Mouse (Mus musculus): ENCODE results near the gene Crebl2.

Crebl2 gene

DNA sequence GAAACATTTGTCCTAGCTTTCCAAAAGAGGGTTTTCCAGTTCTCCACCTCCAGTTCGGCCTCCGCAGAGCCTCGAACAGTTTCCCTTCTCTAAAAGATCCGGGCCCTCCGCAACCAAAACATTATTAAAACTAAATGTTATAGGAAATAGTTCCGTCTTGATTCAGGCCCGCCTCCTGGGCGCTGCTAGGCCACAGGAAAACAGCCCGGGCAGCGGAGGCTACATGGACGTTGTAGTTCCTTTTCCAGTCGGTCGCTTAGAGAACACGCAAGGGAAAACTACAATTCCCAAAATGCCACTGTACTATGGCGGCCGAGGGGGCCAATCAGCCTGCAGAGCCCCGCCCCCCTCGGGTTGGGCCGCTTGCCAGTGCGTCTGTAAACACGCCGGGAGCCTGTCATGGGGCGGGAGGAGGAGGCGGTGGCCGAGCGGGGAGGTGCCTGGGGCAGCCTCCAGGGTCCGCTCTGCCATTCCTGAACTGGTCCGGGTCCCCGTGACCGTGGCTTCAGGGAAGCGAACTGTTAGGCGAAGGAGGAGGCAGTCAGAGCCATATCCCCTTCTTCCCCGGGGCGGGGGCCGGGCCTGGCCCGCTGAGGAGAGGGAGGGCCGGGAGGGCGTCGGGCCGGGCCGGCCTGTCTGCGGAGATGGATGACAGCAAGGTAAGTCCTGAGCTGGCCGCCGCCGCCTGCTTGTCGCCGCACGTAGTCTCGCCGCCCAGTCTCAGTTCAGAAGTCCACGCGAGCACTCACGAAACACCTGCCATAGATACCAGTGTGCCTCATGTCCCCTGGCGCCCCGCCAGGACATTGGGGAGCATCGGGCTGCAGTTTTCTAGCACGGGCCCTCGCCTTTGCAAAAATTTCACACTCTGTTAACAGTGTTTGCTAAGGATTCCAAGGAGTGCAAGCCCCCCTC is at the start of gene Crebl2:
Crebl2 (plus strand) TSS at position 369 of the 915 bp plus-strand sequence.
- DNase-seq (ENCODE audit: low spot score): peak; percentile 99

GRCm38 (mm10) chr6:134781494-134781913 is 48.5 kb upstream of the Crebl2 start:
- DNase-seq (ENCODE audit: low spot score): no peak

GRCm38 (mm10) chr6:134782900-134783299 is 47.1 kb upstream of the Crebl2 start:
- no peak for DNase-seq (ENCODE audit: low spot score)

DNA sequence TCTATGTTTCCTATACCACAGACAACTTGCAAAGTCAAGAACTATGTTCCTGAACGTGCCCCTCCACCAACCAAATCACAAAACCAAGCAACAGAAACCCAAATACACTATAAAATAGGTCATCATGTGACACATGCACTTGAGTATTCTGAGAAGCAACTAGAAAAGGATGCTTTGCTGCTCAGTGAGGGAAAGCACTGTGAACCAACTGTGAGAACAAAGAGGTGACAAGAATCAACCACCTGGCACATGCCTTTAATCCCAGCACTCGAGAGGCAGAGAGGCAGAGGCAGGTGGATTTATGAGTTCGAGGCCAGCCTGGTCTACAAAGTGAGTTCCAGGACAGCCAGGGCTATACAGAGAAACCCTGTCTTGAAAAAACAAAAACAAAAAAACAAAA is 43.5 kb upstream of the Crebl2 start:
- no peak for DNase-seq (ENCODE audit: low spot score)

GRCm38 (mm10) chr6:134789100-134789499 is 40.9 kb upstream of the Crebl2 start:
- DNase-seq (ENCODE audit: low spot score): no peak

DNA sequence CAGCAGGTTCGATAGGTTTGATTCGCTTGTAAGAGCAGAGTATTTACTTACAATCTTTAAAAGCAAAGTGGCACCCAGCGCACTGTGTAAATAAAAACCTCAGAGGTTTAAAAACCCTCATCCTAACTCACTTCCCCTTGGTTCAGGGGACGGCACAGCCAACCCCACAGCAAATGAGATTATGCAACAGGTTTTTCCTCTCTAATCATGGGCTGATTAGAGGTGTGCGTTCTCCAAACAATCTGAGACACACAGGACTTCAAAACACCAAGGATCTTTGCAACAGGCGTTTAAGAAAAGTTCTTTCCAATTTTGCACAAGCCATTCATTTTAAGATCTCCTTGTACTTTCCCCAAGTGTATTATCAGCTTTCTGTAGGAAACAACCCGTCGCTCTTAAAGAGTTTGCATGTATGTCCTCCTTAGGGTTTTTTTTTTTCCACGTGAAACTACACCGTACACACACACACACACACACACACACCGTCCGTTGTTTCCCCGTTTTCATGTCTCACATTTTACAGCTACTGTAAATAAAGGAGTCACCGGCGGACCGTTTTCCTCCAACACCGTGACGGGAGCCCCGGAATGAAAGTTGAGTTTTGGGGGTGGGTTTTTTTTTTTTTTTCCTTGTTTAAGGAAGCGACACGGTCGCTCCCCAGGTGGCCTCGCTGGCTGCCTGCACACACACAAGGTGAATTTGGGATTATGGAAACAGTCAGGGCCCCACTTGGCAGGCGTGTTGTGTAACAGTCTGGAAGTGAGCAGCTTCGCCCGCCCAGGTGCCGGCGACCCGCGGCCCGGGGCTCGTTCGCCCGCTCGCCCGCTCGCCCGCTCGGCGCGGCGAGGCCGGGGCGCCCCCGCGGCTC is 38.5 kb upstream of the Crebl2 start:
- DNase-seq (ENCODE audit: low spot score): no peak

GRCm38 (mm10) chr6:134792141-134793045 is 37.6 kb upstream of the Crebl2 start, which contains the start of gene Dusp16:
TSS of gene Dusp16 (minus strand) at chr6:134792625.
- peak; percentile 50 for DNase-seq (ENCODE audit: low spot score)

DNA sequence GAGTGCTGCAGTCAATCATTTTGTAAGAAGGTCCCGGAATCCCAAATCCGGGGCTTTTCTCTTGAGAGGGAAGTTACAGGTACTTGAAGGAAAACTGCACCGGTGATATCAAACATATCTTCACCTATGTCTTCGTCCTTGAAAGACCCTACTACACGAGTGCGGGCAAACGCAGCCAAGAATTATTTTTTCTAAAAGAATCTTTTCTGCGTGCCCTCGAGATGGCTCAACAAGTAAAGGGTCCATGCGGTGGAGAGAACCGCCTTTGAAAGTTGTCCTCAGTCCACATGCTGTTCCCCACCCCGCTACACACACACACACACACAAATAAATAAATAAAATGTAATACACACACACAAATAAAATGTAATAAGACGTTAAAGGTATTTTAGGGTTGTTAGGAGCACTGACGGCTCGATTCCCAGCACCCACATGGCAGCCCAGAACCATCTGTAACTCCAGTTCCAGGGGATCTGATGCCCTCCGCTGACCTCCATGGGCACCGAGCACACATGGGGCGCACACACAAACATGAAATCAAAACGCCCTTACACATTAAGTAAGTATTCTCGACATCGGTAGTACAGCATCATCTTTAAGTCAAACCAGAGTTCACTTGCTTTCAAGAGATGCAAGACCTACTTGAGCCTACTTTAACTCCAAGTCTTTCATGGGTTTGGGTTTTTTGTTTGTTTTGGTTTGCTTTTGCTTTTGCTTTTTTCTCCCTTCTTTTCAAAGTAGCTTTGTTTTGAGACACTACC is 36.7 kb upstream of the Crebl2 start:
- no peak for DNase-seq (ENCODE audit: low spot score)

- peak; percentile 44 for DNase-seq (ENCODE audit: low spot score)
Observed at GRCm38 (mm10) chr6:134793911-134794520, 35.9 kb upstream of the Crebl2 start.

DNA sequence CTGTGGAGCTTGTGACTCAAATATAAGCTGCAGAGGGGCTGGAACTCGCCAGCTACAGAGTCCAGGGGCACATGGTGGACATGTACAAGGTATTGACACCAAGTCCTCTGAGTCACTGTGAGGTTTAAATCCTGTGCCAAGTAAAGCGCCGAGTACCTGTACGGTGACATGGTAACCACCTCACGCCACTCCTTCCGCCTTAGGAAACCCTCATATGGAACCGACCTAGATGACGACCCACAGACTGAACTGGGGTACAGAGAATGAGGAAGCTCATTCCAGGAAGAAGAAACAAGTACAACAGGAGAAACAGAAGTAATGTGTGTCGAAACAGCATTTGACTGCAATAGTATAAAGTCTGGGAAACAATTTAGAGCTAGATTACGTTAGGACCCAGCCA is 33.7 kb upstream of the Crebl2 start:
- DNase-seq (ENCODE audit: low spot score): no peak

DNA sequence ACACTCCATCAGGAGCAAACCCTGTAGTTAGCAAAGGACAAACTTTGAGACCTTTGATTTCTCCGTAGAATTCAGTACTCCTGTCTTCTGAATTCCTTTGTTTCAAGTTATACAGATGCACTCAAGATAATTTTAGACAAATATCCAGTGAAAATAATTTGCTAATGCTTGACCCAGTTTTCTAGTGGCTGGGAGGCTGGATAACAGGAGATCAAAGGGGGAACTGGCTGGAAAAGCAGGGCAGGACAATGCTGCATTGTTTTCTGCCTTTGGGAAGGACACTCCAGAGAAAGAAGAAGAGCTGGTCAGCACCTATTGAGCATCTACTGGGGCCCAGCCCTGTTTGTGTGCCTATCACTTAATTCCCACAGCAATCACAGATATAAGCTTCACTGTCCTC is 28.5 kb upstream of the Crebl2 start:
- DNase-seq (ENCODE audit: low spot score): no peak

- no peak for DNase-seq (ENCODE audit: low spot score)
Observed at GRCm38 (mm10) chr6:134802641-134803043, 27.3 kb upstream of the Crebl2 start.

DNA sequence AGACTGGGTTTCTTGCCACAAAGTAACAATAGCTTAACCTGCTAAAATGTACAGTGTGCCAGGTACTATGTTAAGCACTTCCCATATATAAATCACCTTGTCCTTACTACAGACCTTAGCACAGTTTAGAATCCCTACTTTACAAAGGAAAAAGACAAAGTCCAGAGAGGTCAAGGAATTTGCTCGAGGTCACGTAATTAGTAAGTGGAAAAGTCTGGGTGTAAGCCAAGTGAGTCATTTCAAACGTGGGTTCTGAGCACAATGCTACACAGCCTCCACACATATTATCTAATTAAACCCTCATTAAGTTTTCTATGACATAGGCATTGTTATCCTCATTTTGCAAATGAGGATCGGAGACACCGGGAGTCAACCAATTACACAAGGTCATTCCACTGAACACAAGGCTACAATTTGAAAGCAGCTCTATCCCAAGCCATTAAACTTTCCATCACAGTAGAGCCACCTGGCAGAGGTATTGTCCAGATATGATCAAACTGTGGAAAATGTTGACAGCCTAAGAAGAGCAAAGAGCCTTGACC is 25.1 kb upstream of the Crebl2 start:
- DNase-seq (ENCODE audit: low spot score): no peak

GRCm38 (mm10) chr6:134806130-134806529 is 23.8 kb upstream of the Crebl2 start:
- DNase-seq (ENCODE audit: low spot score): no peak

DNA sequence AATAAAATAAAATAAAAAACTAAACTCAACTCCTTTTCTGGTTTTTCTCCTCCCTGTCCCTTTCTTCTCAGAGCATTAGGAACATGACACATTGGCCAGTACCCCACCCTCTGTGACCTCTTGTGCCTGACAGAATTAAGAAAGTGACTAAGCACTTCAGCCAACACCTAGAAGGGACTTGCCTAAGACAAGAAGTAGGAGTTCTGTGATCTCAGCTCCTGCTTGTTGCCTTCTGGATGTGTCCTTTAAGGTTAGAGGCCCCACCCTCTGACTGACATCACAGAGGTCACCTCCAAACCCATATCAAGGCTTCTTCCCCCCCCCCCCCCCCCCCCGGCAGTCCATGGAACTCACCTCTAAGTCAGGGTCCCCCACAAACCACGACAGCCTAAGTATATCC is 22.9 kb upstream of the Crebl2 start:
- DNase-seq (ENCODE audit: low spot score): no peak

DNA sequence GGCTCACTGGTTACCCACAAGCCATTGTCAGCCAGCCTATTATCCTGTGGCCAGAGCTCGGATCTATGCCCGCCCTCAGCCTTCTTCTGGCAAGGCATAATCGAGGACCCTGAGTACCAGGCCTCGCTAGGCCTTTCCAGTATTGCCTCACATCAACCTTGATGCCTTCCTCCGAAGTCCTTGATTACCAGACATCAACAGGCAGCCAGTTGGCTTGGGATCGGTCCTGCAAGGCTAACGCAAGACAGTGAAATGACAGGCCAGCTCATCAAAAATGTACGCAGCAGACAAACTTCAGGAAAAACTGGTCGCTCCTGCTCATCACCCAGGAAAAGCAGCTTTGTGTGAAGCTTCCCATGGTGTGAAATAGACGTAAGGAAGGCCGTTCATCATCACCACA is 22.2 kb upstream of the Crebl2 start:
- no peak for DNase-seq (ENCODE audit: low spot score)

DNA sequence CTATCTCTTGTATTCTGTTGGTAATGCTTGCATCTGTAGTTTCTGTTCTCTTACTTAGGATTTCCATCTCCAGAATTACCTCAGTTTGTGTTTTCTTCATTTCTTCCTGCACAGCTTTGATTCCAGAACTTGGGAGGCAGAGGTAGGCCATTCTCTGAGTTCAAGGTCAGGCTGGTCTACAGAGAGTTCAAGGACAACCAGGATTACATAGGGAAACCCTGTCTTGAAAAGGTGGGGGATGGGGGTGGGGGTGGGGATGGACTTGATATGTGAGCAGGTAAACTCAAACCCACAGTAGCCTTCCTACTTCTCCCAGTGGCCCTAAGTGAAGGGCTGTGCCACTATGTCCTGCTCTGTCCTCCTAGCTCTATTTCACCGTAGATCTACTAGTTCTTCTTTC is 16.9 kb upstream of the Crebl2 start:
- DNase-seq (ENCODE audit: low spot score): no peak

- no peak for DNase-seq (ENCODE audit: low spot score)
Observed at GRCm38 (mm10) chr6:134817051-134817928, 12.7 kb upstream of the Crebl2 start.

DNA sequence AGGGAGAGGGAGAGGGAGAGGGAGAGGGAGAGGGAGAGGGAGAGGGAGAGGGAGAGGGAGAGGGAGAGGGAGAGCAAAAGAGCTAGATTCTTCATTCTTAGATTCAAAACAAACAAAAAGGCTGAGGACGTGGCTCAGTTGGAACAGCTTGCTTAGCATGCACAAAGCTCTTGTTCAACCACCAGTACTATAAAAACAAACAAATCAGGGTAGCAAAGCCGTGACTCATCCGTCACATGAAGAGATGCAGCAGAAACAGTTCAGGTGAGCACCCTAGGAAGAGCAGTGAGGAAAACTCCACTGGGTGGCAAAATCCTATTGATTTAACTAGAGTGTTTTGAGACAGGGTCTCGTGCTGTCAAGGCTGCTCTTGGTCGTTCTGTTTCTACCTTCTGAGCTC is 10.2 kb upstream of the Crebl2 start:
- DNase-seq (ENCODE audit: low spot score): no peak

Measured in urinary bladder, postnatal 10 days (tissue).